Mouse (Mus musculus): ENCODE data around the gene Greb1. TPM values are rescaled to one million over a fixed set of nuclear protein-coding genes. Genes with fewer than 3 reads are reported as not detected.

Greb1 gene
- polyA plus RNA-seq, 1 experiment, result 0.64 TPM

- Histone ChIP-seq H3K4me3 (ENCODE audit: extremely low read depth, insufficient read depth, insufficient read length) (no peak overlapping the region), H3K4me1 (ENCODE audit: control insufficient read depth, insufficient read depth, insufficient read length) (no peaks in the 10 kb centered on the region), H3K27me3 (ENCODE audit: control insufficient read depth, insufficient read depth, low read length) (no peaks in the 10 kb centered on the region), H3K27ac (ENCODE audit: insufficient read depth, low read length) (no peak overlapping the region), H3K36me3 (ENCODE audit: control insufficient read depth, insufficient read depth, low read length) (peaks cover 11% of the 10 kb centered on the region)
- 97% methylated on average over 10 of the region's 10 CpGs for WGBS
- DNase-seq (ENCODE audit: low read depth in 1 of 2, low spot score in 2 of 2), result no peak
- TF ChIP-seq POLR2A (IDR thresholded peaks at IDR 0.05; ENCODE audit: low read depth, low read length) (no peak), CTCF (IDR thresholded peaks at IDR 0.05; ENCODE audit: extremely low read depth, insufficient read depth, insufficient read length, insufficient replicate concordance) (no peak)
These were observed 21.6 kb upstream of the Greb1 start for GRCm38 (mm10) chr12:16822181-16822734.

- Histone ChIP-seq H3K4me3 (ENCODE audit: extremely low read depth, insufficient read depth, insufficient read length) (no peak overlapping the region), H3K36me3 (ENCODE audit: control insufficient read depth, insufficient read depth, low read length) (peaks cover 13% of the 10 kb centered on the region), H3K4me1 (ENCODE audit: control insufficient read depth, insufficient read depth, insufficient read length) (no peaks in the 10 kb centered on the region), H3K27me3 (ENCODE audit: control insufficient read depth, insufficient read depth, low read length) (no peaks in the 10 kb centered on the region), H3K27ac (ENCODE audit: insufficient read depth, low read length) (no peak overlapping the region)
- no peak for DNase-seq (ENCODE audit: low read depth in 1 of 2, low spot score in 2 of 2)
- WGBS, result 79% methylated on average over 7 of the region's 7 CpGs
- TF ChIP-seq CTCF (IDR thresholded peaks at IDR 0.05; ENCODE audit: extremely low read depth, insufficient read depth, insufficient read length, insufficient replicate concordance) (no peak), POLR2A (IDR thresholded peaks at IDR 0.05; ENCODE audit: low read depth, low read length) (no peak)
These were observed 20.1 kb upstream of the Greb1 start for GRCm38 (mm10) chr12:16820761-16821160.

GRCm38 (mm10) chr12:16818513-16818912 is 17.8 kb upstream of the Greb1 start:
- H3K36me3 ChIP-seq (ENCODE audit: control insufficient read depth, insufficient read depth, low read length), result peaks cover 10% of the 10 kb centered on the region
- TF ChIP-seq CTCF (IDR thresholded peaks at IDR 0.05; ENCODE audit: extremely low read depth, insufficient read depth, insufficient read length, insufficient replicate concordance) (no peak), POLR2A (IDR thresholded peaks at IDR 0.05; ENCODE audit: low read depth, low read length) (no peak)
- H3K4me3 ChIP-seq (ENCODE audit: extremely low read depth, insufficient read depth, insufficient read length), result no peak overlapping the region
- no peaks in the 10 kb centered on the region for H3K27me3 ChIP-seq (ENCODE audit: control insufficient read depth, insufficient read depth, low read length)
- WGBS, result 92% methylated on average over 11 of the region's 11 CpGs
- no peak overlapping the region for H3K27ac ChIP-seq (ENCODE audit: insufficient read depth, low read length)
- DNase-seq (ENCODE audit: low read depth in 1 of 2, low spot score in 2 of 2), result no peak
- no peaks in the 10 kb centered on the region for H3K4me1 ChIP-seq (ENCODE audit: control insufficient read depth, insufficient read depth, insufficient read length)

- WGBS, result 87% methylated on average over 4 of the region's 4 CpGs
- DNase-seq (ENCODE audit: low read depth in 1 of 2, low spot score in 2 of 2), result no peak
- Histone ChIP-seq H3K27me3 (ENCODE audit: control insufficient read depth, insufficient read depth, low read length) (no peaks in the 10 kb centered on the region), H3K27ac (ENCODE audit: insufficient read depth, low read length) (no peak overlapping the region), H3K36me3 (ENCODE audit: control insufficient read depth, insufficient read depth, low read length) (peaks cover 9% of the 10 kb centered on the region), H3K4me3 (ENCODE audit: extremely low read depth, insufficient read depth, insufficient read length) (no peak overlapping the region), H3K4me1 (ENCODE audit: control insufficient read depth, insufficient read depth, insufficient read length) (no peaks in the 10 kb centered on the region)
- no peak for TF ChIP-seq POLR2A (IDR thresholded peaks at IDR 0.05; ENCODE audit: low read depth, low read length)
- TF ChIP-seq CTCF (IDR thresholded peaks at IDR 0.05; ENCODE audit: extremely low read depth, insufficient read depth, insufficient read length, insufficient replicate concordance), result no peak
These were observed 16.5 kb upstream of the Greb1 start for GRCm38 (mm10) chr12:16817147-16817546.

GRCm38 (mm10) chr12:16811477-16811876 is 10.8 kb upstream of the Greb1 start:
- no peak for TF ChIP-seq POLR2A (IDR thresholded peaks at IDR 0.05; ENCODE audit: low read depth, low read length)
- no peak for TF ChIP-seq CTCF (IDR thresholded peaks at IDR 0.05; ENCODE audit: extremely low read depth, insufficient read depth, insufficient read length, insufficient replicate concordance)
- DNase-seq (ENCODE audit: low read depth in 1 of 2, low spot score in 2 of 2), result no peak
- H3K4me1 ChIP-seq (ENCODE audit: control insufficient read depth, insufficient read depth, insufficient read length), result peaks cover 4% of the 10 kb centered on the region; the same call in 1 of the 2 replicates
- 5% methylated on average over 15 of the region's 15 CpGs for WGBS
- H3K27me3 ChIP-seq (ENCODE audit: control insufficient read depth, insufficient read depth, low read length), result no peaks in the 10 kb centered on the region
- peak overlapping the region; percentile 98 for H3K4me3 ChIP-seq (ENCODE audit: extremely low read depth, insufficient read depth, insufficient read length)
- no peaks in the 10 kb centered on the region; the same call in 1 of the 2 replicates for H3K36me3 ChIP-seq (ENCODE audit: control insufficient read depth, insufficient read depth, low read length)
- H3K27ac ChIP-seq (ENCODE audit: insufficient read depth, low read length), result no peak overlapping the region

GRCm38 (mm10) chr12:16810525-16811431 is 10.1 kb upstream of the Greb1 start, which contains the start of gene E2f6:
Gene E2f6 (plus strand): TSS chr12:16810963.
- TF ChIP-seq CTCF (IDR thresholded peaks at IDR 0.05; ENCODE audit: extremely low read depth, insufficient read depth, insufficient read length, insufficient replicate concordance) (no peak), POLR2A (IDR thresholded peaks at IDR 0.05; ENCODE audit: low read depth, low read length) (peak; percentile 10; the same call in 1 of the 2 replicates)
- no peaks in the 10 kb centered on the region for H3K36me3 ChIP-seq (ENCODE audit: control insufficient read depth, insufficient read depth, low read length)
- H3K27ac ChIP-seq (ENCODE audit: insufficient read depth, low read length), result no peak within 1 kb of the TSS
- no peaks in the 10 kb centered on the region for H3K27me3 ChIP-seq (ENCODE audit: control insufficient read depth, insufficient read depth, low read length)
- peaks cover 4% of the 10 kb centered on the region; the same call in 1 of the 2 replicates for H3K4me1 ChIP-seq (ENCODE audit: control insufficient read depth, insufficient read depth, insufficient read length)
- WGBS, result 7% methylated on average over 80 of the region's 81 CpGs
- peak; percentile 32 to 75 for DNase-seq (ENCODE audit: low read depth in 1 of 2, low spot score in 2 of 2)
- peak within 1 kb of the TSS; percentile 98 for H3K4me3 ChIP-seq (ENCODE audit: extremely low read depth, insufficient read depth, insufficient read length)

Data from spleen, adult 2 months (tissue).